Mouse (Mus musculus) regulatory T cell (primary cell): ENCODE data around the gene Olfr24.
"Not testable (repeated sequence)": the region's sequence is repeated elsewhere in the genome, so short reads cannot be mapped to it uniquely, and the experiment has no call there.

Source experiments
- in situ Hi-C: fragments of 300-600 bp; cut with MboI, MseI; formaldehyde crosslinking; loops from one replicate; pipeline ENCODE4 v1.15.1; 2025; ENCODE audit warnings: high pct_unique_total_duplicates

Olfr24 gene

DNA sequence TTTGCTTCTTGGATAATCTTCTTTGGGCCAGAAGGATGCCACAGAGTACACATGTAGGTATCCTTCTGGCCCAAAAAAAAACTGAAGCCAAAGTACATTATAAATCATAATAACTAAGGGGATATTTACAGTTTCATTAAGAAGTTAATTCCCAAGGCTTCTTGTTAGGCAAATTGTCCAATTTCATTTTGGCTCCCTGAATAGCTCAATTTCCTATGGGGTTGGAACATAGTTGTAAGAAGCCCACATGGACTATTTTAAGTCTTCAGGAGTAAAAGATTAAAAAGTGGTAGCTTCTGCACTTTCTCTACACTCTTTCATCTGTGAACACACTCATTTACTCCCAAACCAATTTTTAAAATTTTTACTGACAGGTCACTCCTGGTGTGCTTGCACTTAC, at the start of gene Olfr24:
Olfr24 (minus strand) TSS at position 101 of the 400 bp plus-strand sequence.
- in situ Hi-C loops = no loop called here

DNA sequence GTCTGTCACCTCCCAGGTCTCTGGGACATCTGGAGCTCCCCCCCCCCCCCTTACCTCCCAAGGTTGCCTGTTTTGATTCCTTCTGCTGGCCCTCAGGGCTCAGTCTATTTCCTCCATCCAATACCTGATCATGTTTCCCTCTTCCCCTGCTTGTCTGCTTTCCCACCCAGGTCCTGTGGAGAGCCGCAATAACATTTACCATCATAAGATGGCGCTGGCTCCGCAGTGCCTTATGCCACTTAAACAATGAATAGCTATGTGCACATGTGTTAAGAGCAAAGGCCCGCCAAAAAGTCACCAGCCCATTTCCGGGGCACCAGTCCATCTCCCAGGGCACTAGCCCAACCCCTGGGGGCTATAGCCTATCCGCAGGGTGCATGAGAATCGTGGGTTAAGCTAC, 21.5 kb upstream of the Olfr24 start:
- in situ Hi-C loops = no loop called here

DNA sequence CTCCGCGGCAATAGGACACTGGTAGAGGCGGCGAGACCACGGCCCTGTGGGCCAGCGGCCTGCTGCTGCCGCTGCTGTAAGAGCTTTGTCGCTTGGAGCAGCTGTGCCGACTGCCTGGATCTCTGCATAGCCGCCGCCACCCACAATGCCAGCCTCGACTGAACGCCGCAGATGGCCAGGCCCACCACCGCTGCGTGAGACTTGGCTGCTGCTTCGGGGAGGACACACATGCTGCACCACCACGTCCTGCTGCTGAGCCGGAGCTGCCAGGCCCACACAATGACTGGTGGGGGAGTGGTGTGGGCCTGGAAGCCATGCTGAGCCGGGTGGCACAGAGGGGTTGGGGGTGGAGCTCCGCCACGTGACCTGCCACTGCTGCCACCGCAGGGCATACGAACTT, 15.7 kb upstream of the Olfr24 start:
- in situ Hi-C loops = no loop called here

DNA sequence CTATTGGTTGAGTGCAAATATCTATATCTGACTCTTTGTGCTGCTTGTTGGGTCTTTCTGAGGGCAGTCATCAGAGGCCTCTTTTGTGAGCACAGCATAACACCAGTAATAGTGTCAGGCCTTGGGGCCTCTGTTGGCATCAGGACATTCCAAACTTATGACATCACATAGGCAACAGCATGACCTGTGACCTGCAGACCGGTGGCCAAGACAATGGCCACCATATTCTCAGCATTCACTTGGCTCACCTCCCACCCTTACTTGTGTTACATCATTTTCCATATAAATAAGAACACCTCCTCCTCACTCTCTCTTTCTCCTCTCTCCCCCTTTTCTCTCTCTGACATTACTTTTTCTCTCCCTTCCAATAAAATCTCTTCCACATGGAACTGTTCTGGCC, 15.2 kb upstream of the Olfr24 start:
- in situ Hi-C loops = no loop called here

DNA sequence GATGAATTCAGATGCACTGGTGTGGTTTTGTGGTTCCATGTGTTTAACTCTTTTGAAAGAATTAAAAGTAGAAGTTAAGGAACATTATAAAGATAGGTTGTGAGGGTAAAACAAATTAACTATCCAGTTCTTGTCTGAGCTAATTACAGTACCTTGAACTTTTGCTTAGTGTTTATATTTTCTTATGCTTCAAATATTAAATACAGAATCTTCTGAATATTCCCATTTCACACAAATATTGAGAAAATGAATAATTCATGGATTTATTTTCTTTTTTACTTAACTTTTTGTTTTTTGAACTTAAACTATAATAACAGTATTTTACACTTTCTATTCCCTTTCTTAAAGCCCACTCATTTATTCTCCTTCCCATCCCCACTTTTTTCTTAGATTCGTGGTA, 8.2 kb downstream of the Olfr24 start:
- in situ Hi-C loops = no loop called here

DNA sequence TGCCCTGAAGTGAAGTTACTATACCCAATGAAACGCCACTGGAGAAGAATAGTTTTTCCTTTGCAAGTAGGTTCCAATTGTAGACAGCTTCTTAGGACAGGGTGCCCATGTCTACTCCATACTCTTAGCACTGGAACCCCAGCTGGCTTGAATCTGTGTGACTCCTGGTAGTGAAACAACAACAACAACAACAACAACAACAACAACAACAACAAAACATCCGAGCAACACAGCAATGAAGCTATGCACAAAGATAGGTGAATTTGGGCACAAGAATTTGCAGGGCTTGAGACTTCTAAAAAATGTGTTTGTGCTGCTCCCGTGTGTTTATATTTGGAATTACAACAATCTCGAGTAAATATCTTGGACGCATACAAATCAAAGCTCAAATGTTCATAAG, 19.2 kb downstream of the Olfr24 start:
- in situ Hi-C loops = loop anchor here (10.0 kb wide), 1 partner anchor 400 kb away; no protein-coding TSS in a partner anchor

DNA sequence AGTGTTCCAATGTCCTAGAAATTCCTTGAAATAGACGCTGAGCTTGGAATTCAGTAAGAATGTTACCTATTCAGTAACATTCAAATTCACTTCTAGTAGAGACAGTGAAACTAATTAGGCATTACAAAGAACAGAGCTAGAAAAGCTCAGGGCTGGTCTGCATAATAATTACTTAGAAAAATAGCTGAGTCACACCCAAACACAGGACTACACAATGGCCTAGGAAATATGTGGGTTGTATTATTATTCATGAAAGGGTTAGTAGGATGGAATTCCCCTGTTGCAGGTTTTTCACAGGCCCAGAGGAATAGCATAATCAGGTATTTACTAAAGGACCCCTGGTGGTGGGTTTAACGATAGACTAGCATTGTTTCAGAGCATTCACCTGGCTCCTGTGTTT, 29.6 kb downstream of the Olfr24 start:
- in situ Hi-C loops = not testable (repeated sequence)

DNA sequence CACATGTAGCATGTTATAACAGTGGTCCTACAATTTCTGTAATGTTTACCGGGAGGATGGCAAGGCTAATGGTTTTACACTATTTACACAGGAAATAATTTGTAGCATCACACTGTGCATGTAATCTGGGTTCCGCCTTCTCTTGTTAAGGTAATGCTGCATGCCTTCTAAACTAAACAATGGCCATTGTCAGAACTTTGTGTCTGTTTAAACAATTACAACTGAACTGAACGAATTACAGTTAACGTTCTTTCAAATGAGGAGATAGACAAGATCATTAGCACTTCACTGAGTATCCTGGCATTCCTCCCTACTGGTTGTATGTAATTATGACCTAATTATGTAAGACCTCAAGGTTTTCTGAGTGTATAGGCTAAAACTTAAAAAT, 41.1 kb downstream of the Olfr24 start:
- in situ Hi-C loops = no loop called here

DNA sequence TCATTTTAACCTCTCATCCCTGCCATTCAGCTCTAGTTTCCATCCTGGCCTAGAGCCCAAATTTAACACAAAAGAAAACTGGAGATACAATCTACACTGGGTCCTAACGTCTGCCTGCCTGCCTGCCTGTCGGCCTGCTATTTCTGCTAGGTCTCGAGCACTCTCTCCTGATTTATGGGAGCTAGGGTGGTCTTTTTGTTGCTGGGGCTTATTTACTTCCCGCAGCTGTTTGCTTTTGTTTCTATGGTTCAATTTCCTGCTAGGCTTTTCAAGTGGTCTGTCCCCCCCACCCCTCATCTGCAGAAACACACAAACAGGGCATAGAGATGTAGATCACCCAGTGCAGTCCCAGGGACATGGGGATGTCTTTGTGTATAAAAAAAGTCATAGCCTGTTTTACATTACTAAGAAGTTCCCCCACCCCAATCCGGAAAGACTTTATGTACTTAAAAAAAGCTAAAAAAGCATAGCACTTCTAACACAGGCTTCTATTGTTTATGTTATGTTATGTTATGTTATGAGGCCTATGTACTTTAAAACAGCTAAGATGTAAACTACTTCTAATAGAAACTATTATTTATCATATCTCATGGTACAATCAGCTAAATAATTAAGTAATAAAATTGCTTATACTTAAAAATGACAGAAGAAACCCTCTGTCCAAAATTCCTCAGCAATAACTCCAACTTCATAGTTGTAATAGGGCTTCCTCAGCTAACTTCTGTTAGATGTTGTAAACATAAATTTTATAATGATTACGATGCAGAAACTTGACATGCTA, 41.7 kb downstream of the Olfr24 start:
- in situ Hi-C loops = no loop called here

DNA sequence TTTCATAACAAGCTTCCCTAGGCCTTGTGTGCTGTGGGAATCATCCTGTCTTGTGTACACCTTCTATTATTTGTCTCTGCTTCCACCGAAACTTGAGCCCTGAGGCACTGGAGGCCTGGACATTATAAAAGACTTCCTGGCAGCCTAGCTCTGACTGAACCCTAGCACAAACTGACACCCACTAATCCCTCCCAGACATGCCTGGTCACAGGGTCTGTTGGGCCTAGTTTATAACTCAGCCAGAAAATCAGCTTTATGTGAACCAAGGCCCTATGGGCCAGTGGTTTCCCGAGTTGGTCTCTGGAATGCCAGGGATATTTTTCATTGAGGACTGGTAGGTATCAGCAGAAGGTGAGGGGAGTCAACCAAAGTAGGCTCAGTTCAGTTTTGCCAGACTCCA, 42.8 kb downstream of the Olfr24 start:
- in situ Hi-C loops = no loop called here

DNA sequence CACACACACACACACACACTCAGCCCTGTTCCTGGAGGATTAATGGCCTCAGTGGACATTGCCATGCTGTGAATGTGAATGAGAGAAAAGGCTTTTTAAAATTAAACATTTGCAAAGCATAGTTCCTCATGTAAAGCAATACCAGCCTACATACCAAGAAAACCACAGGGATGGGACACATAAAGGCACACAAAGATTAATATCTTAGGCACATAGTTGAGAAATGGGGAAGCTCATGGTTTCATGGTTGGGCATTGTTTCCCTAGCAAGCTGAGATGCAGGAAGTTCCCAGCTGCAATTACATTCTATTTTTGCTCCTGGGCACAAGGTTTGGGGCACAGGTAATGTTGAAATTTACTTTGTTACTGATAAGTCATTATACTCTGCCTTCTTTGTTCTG, 58.2 kb downstream of the Olfr24 start:
- in situ Hi-C loops = no loop called here
